Mouse (Mus musculus) macrophage (primary cell): Measurements from ENCODE around the gene Fam189a1. TPM values are rescaled to one million over a fixed set of nuclear protein-coding genes. Genes with fewer than 3 reads are reported as not detected.

ENCODE experiments used
- H3K27ac ChIP-seq: fragments of 350-480 bp; formaldehyde crosslinking; 2 replicates; pipeline ENCODE4 v1.9.0; 2021
- H3K36me3 ChIP-seq: fragments of 350-480 bp; formaldehyde crosslinking; 2 replicates; pipeline ENCODE4 v1.9.0; 2021; ENCODE audit errors: inconsistent target
- H3K4me3 ChIP-seq: fragments of 350-480 bp; formaldehyde crosslinking; 2 replicates; pipeline ENCODE4 v1.9.0; 2021; ENCODE audit errors: inconsistent target
- H3K79me2 ChIP-seq: fragments of 350-480 bp; formaldehyde crosslinking; 2 replicates; pipeline ENCODE4 v1.9.0; 2021; ENCODE audit errors: inconsistent target
- WGBS: methylation state at CpG from one replicate; pipeline ENCODE4 v1.1.7; 2026; ENCODE audit warnings: inconsistent platforms; ENCODE audit not compliant: missing documents; 5-methylcytosine and 5-hydroxymethylcytosine counted together
- polyA plus RNA-seq: library from polyadenylated mRNA; stranded (reverse); fragments of 250-400 nt; gene quantifications from 3 replicates; pipeline ENCODE4 v1.2.4, GENCODE M21; 2018; ENCODE audit warnings: inconsistent platforms

The Fam189a1 gene
- polyA plus RNA-seq, 1 experiment from 2014 or later = not detected

- no peak overlapping the region for H3K27ac ChIP-seq
- H3K79me2 ChIP-seq = no peaks in the 10 kb centered on the region
- WGBS = 90% methylated on average over 13 of the region's 13 CpGs
- H3K36me3 ChIP-seq = no peaks in the 10 kb centered on the region
- H3K4me3 ChIP-seq = no peak overlapping the region
Observed at GRCm38 (mm10) chr7:64921189-64921588, 235.2 kb downstream of the Fam189a1 start.

- Histone ChIP-seq H3K4me3 (no peak overlapping the region), H3K79me2 (no peaks in the 10 kb centered on the region), H3K36me3 (no peaks in the 10 kb centered on the region), H3K27ac (no peak overlapping the region)
- WGBS = 92% methylated on average over 5 of the region's 5 CpGs
Observed at GRCm38 (mm10) chr7:64920735-64921134, 235.6 kb downstream of the Fam189a1 start.

- 60% methylated on average over 7 of the region's 7 CpGs for WGBS
- Histone ChIP-seq H3K79me2 (no peaks in the 10 kb centered on the region), H3K36me3 (no peaks in the 10 kb centered on the region), H3K4me3 (no peak overlapping the region), H3K27ac (no peak overlapping the region)
Observed at GRCm38 (mm10) chr7:64916654-64917053, 239.7 kb downstream of the Fam189a1 start.

- H3K36me3 ChIP-seq = no peaks in the 10 kb centered on the region
- no peak overlapping the region for H3K27ac ChIP-seq
- H3K79me2 ChIP-seq = no peaks in the 10 kb centered on the region
- no peak overlapping the region for H3K4me3 ChIP-seq
- WGBS = 92% methylated on average over 2 of the region's 2 CpGs
Observed at GRCm38 (mm10) chr7:64915121-64915520, 241.2 kb downstream of the Fam189a1 start.

GRCm38 (mm10) chr7:64911945-64912344, 244.4 kb downstream of the Fam189a1 start:
- Histone ChIP-seq H3K36me3 (no peaks in the 10 kb centered on the region), H3K27ac (no peak overlapping the region), H3K79me2 (no peaks in the 10 kb centered on the region), H3K4me3 (no peak overlapping the region)
- 73% methylated on average over 2 of the region's 2 CpGs for WGBS

- Histone ChIP-seq H3K27ac (no peak overlapping the region), H3K4me3 (no peak overlapping the region), H3K36me3 (no peaks in the 10 kb centered on the region), H3K79me2 (no peaks in the 10 kb centered on the region)
- WGBS = 68% methylated on average over 2 of the region's 2 CpGs
Observed at GRCm38 (mm10) chr7:64910208-64910607, 246.2 kb downstream of the Fam189a1 start.

GRCm38 (mm10) chr7:64906955-64907354, 249.4 kb downstream of the Fam189a1 start:
- 74% methylated on average over 5 of the region's 5 CpGs for WGBS
- H3K36me3 ChIP-seq = no peaks in the 10 kb centered on the region
- H3K4me3 ChIP-seq = no peak overlapping the region
- H3K79me2 ChIP-seq = no peaks in the 10 kb centered on the region
- H3K27ac ChIP-seq = no peak overlapping the region

- Histone ChIP-seq H3K27ac (no peak overlapping the region), H3K79me2 (no peaks in the 10 kb centered on the region), H3K36me3 (no peaks in the 10 kb centered on the region), H3K4me3 (no peak overlapping the region)
- WGBS = 91% methylated on average over 3 of the region's 3 CpGs
Observed at GRCm38 (mm10) chr7:64905506-64905905, 250.9 kb downstream of the Fam189a1 start.

GRCm38 (mm10) chr7:64900249-64900648, 256.1 kb downstream of the Fam189a1 start:
- 83% methylated on average over 2 of the region's 2 CpGs for WGBS
- no peak overlapping the region for H3K4me3 ChIP-seq
- no peaks in the 10 kb centered on the region for H3K36me3 ChIP-seq
- no peak overlapping the region for H3K27ac ChIP-seq
- H3K79me2 ChIP-seq = no peaks in the 10 kb centered on the region

GRCm38 (mm10) chr7:64896587-64896986, 259.8 kb downstream of the Fam189a1 start:
- Histone ChIP-seq H3K4me3 (no peak overlapping the region), H3K79me2 (no peaks in the 10 kb centered on the region), H3K36me3 (no peaks in the 10 kb centered on the region), H3K27ac (no peak overlapping the region)
- WGBS = 46% methylated on average over 6 of the region's 6 CpGs

GRCm38 (mm10) chr7:64895685-64896101, 260.7 kb downstream of the Fam189a1 start:
- WGBS = 68% methylated on average over 5 of the region's 5 CpGs
- Histone ChIP-seq H3K36me3 (no peaks in the 10 kb centered on the region), H3K4me3 (no peak overlapping the region), H3K27ac (no peak overlapping the region), H3K79me2 (no peaks in the 10 kb centered on the region)

GRCm38 (mm10) chr7:64891139-64891538, 265.2 kb downstream of the Fam189a1 start:
- no peaks in the 10 kb centered on the region for H3K79me2 ChIP-seq
- no peak overlapping the region for H3K27ac ChIP-seq
- WGBS = 59% methylated on average over 3 of the region's 3 CpGs
- no peak overlapping the region for H3K4me3 ChIP-seq
- H3K36me3 ChIP-seq = no peaks in the 10 kb centered on the region

GRCm38 (mm10) chr7:64889919-64890318, 266.5 kb downstream of the Fam189a1 start:
- 97% methylated on average over 9 of the region's 9 CpGs for WGBS
- H3K4me3 ChIP-seq = no peak overlapping the region
- no peaks in the 10 kb centered on the region for H3K79me2 ChIP-seq
- no peak overlapping the region for H3K27ac ChIP-seq
- H3K36me3 ChIP-seq = no peaks in the 10 kb centered on the region

- Histone ChIP-seq H3K79me2 (no peaks in the 10 kb centered on the region), H3K4me3 (no peak overlapping the region), H3K27ac (no peak overlapping the region), H3K36me3 (no peaks in the 10 kb centered on the region)
- WGBS = 81% methylated on average over 11 of the region's 11 CpGs
Observed at GRCm38 (mm10) chr7:64884187-64884862, 272.0 kb downstream of the Fam189a1 start.

GRCm38 (mm10) chr7:64882243-64882642, 274.1 kb downstream of the Fam189a1 start:
- Histone ChIP-seq H3K4me3 (no peak overlapping the region), H3K36me3 (no peaks in the 10 kb centered on the region), H3K79me2 (no peaks in the 10 kb centered on the region), H3K27ac (no peak overlapping the region)
- 78% methylated on average over 6 of the region's 6 CpGs for WGBS

GRCm38 (mm10) chr7:64881387-64881786, 275.0 kb downstream of the Fam189a1 start:
- Histone ChIP-seq H3K79me2 (no peaks in the 10 kb centered on the region), H3K4me3 (no peak overlapping the region), H3K27ac (no peak overlapping the region), H3K36me3 (no peaks in the 10 kb centered on the region)
- 12% methylated on average over 7 of the region's 7 CpGs for WGBS
